Mouse (Mus musculus) limb, embryonic 12.5 days (tissue): ENCODE results near the gene Itgb1. TPM values are rescaled to one million over a fixed set of nuclear protein-coding genes. Genes with fewer than 3 reads are reported as not detected.
A peak's percentile ranks its signal among the peaks of the same experiment; 100 is the strongest.

Experiments used
- ATAC-seq: fragments of 200-750 bp; cut with Nextera tagmentation; 2 replicates; pipeline ENCODE4 v1.8.0; 2017; ENCODE audit warnings: low read depth, moderate TSS enrichment; ENCODE audit not compliant: insufficient number of reproducible peaks, insufficient read depth, low FRiP score, low TSS enrichment
- H3K27ac ChIP-seq: fragments of 300-500 bp; sonication (generic); 2 replicates; pipeline ENCODE4 v1.5.1; 2016; ENCODE audit warnings: mild to moderate bottlenecking, moderate library complexity
- H3K27me3 ChIP-seq: fragments of 300-500 bp; sonication (generic); 2 replicates; pipeline ENCODE4 v1.6.1; 2016; ENCODE audit warnings: mild to moderate bottlenecking, moderate library complexity
- H3K36me3 ChIP-seq: fragments of 300-500 bp; sonication (generic); 2 replicates; pipeline ENCODE4 v1.6.1; 2016; ENCODE audit warnings: mild to moderate bottlenecking, moderate library complexity
- H3K4me1 ChIP-seq: fragments of 300-500 bp; sonication (generic); replicated peaks from 2 replicates; pipeline ENCODE4 v1.6.1; 2016
- H3K4me2 ChIP-seq: fragments of 300-500 bp; sonication (generic); 2 replicates; pipeline ENCODE4 v1.6.1; 2016; ENCODE audit warnings: mild to moderate bottlenecking, moderate library complexity
- H3K4me3 ChIP-seq: fragments of 300-500 bp; sonication (generic); replicated peaks from 2 replicates; pipeline ENCODE4 v1.5.1; 2016; ENCODE audit warnings: mild to moderate bottlenecking
- H3K9ac ChIP-seq: fragments of 300-500 bp; sonication (generic); replicated peaks from 2 replicates; pipeline ENCODE4 v1.6.1; 2016; ENCODE audit warnings: mild to moderate bottlenecking, moderate library complexity
- H3K9me3 ChIP-seq: fragments of 300-500 bp; sonication (generic); 2 replicates; pipeline ENCODE4 v1.6.1; 2016; ENCODE audit warnings: mild to moderate bottlenecking, moderate library complexity
- WGBS: fragments of 180-500 bp; shearing (Covaris S2); methylation state at CpG from one replicate; pipeline ENCODE4 v1.1.7; 2016; 5-methylcytosine and 5-hydroxymethylcytosine counted together
- polyA plus RNA-seq: library from polyadenylated mRNA; unstranded; fragments of >200 nt; fragmentation: Nextera tagmentation; extraction: Ambion mirVana; gene quantifications from 2 replicates; pipeline ENCODE4 v1.2.1, GENCODE M21; 2016

The Itgb1 gene
- polyA plus RNA-seq, 1 experiment from 2014 or later, result 202 TPM

DNA sequence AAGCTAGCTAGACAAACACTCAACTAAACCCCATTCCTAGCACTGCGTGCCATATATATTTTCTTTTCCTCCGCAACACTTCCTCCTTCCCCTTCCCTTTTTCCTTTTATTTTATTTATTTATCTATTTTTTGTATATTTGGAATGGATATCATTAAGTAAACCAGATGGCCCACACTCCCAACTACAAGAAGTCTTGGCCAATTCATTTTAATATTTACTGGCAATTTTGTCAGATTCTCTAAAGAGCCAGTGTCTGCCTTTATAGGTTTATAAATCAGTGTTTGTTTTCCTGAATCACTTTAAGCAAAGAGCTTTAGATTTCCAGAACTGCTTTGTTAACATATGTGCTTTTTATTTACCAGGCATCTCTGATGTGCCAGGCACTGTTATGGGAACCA lies 22.8 kb upstream of the Itgb1 start:
- Histone ChIP-seq H3K4me2 (no peak overlapping the region), H3K36me3 (no peaks in the 10 kb centered on the region), H3K27ac (no peak overlapping the region), H3K9me3 (no peaks in the 10 kb centered on the region), H3K4me1 (no peaks in the 10 kb centered on the region), H3K4me3 (no peak overlapping the region), H3K9ac (no peak overlapping the region), H3K27me3 (no peaks in the 10 kb centered on the region)
- 83% methylated on average over 2 of the region's 2 CpGs for WGBS
- ATAC-seq, result no peak

DNA sequence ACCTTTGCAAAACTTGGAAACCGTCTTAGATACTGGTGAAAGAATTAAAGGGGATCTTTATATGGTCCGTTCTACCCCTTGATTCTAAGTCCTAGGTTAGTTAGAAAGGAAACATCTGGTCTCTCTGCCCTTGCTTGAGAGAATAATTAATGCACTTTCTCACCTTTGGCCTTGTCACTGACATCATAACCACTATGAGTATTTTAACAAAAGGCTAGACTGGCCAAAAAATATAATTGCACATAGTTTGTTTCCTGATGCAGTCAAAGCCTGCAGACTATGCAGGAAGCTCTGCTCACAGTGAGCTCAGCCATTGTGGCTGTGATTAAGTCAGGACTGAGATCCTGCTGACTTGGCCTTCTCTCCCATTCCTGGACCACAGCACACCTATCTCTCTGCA lies 22.3 kb upstream of the Itgb1 start:
- Histone ChIP-seq H3K9ac (no peak overlapping the region), H3K27ac (no peak overlapping the region), H3K36me3 (no peaks in the 10 kb centered on the region), H3K9me3 (no peaks in the 10 kb centered on the region), H3K4me1 (no peaks in the 10 kb centered on the region), H3K27me3 (no peaks in the 10 kb centered on the region), H3K4me2 (no peak overlapping the region), H3K4me3 (no peak overlapping the region)
- ATAC-seq, result no peak
- WGBS, result 36% methylated on average over 2 of the region's 2 CpGs

DNA sequence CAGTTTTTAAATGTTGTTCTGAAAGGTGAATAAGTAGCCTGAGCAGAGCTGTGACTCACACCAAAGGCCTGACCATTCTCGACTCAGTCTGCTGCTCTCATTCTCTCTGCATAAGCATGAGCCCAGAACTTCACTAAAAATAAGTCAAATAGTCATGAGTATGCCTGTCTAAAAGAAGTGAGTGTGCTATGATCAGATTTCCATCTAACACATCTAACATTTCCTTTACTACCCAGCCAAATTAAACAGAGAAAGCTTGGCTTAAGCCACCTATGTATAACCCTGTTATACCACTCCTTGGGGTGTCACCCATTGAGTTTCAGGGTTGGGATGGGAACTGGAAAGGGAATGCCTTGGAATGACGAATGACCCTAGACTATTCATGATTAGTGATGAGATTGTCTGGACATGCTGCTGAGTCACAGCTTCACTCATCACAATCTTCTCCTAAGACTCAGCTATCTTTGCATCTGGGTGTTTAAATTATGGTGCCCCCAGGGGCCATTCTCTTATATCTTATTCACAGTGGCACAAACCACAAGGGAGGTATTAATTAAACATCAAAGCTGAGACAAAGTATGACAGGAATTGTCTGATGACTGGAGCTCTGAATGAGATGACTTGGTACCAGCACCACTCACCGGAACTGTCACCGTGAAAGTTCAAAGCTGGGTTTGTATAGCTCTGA lies 18.7 kb upstream of the Itgb1 start:
- 84% methylated on average over 4 of the region's 4 CpGs for WGBS
- no peaks in the 10 kb centered on the region for H3K27me3 ChIP-seq
- no peak for ATAC-seq
- H3K4me2 ChIP-seq, result no peak overlapping the region
- no peaks in the 10 kb centered on the region for H3K9me3 ChIP-seq
- no peak overlapping the region for H3K9ac ChIP-seq
- no peak overlapping the region for H3K27ac ChIP-seq
- H3K36me3 ChIP-seq, result no peaks in the 10 kb centered on the region
- H3K4me1 ChIP-seq, result no peaks in the 10 kb centered on the region
- H3K4me3 ChIP-seq, result no peak overlapping the region

DNA sequence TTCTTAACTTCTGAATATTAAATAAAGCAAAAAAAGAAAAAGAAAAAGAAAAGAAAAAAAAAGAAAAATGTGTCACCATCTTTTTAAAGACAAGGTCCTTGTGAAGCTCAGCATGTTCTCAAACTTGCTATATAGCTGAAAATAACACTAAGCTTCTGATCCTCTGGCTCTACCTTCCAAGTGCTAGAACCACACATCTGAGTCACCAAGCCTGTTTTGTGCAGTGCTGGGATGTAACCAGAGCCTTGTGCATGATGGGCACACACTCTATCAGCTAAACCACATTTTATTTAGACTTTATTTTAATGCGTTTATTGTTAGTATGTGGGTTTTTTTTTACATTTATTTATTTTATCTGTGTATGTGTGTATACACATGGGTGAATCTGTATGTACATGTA lies 13.6 kb upstream of the Itgb1 start:
- H3K36me3 ChIP-seq, result no peaks in the 10 kb centered on the region
- ATAC-seq, result no peak
- H3K4me3 ChIP-seq, result no peak overlapping the region
- H3K4me1 ChIP-seq, result no peaks in the 10 kb centered on the region
- H3K27ac ChIP-seq, result no peak overlapping the region
- H3K9me3 ChIP-seq, result peaks cover 5% of the 10 kb centered on the region; the same call in 1 of the 2 replicates
- H3K9ac ChIP-seq, result no peak overlapping the region
- WGBS, result 94% methylated on average over 1 of the region's 1 CpGs
- H3K27me3 ChIP-seq, result no peaks in the 10 kb centered on the region
- no peak overlapping the region for H3K4me2 ChIP-seq

DNA sequence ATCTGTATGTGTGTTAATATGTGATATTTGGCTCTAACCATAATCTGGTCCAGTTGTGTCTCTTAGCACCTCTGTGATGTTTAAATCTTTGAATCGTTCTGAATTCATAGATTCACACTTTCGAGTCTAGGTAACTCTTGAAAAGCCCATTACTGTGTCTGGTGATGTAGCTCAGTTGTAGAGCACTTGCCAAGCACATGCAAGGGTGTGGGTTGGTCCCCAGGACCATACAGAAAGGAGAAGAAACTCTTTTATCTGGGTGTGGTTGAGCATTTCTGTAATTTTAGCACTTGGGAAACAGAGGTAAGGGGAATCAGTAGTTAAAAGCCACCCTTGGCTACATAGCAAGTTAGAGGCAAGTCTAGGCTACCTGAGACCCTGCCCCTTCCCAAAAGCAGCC lies 13.0 kb upstream of the Itgb1 start:
- Histone ChIP-seq H3K27ac (no peak overlapping the region), H3K9me3 (peaks cover 5% of the 10 kb centered on the region; the same call in 1 of the 2 replicates), H3K4me2 (no peak overlapping the region), H3K4me3 (no peak overlapping the region), H3K27me3 (no peaks in the 10 kb centered on the region), H3K4me1 (no peaks in the 10 kb centered on the region), H3K36me3 (no peaks in the 10 kb centered on the region), H3K9ac (no peak overlapping the region)
- no peak for ATAC-seq
- 81% methylated on average over 2 of the region's 2 CpGs for WGBS

DNA sequence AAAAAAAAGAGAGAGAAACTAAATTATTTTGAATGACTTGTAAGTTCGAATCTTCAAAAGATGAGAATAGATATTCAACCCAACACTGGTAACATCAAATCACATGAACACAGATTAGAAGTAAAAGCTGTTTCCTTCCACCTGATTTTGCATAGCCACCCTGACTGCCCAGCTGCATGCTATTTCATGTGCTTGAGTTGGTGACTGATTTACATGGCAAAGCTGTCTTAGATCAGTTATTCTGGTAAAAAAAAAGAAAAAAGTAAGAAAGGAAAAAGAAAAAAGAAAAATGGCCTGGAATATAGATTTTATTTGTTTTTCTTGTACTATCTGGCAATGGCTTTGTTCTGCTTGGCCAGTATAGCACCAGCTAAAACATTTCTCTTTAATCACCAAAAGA lies 12.5 kb upstream of the Itgb1 start:
- Histone ChIP-seq H3K4me1 (no peaks in the 10 kb centered on the region), H3K27ac (no peak overlapping the region), H3K9ac (no peak overlapping the region), H3K36me3 (no peaks in the 10 kb centered on the region), H3K9me3 (peaks cover 5% of the 10 kb centered on the region; the same call in 1 of the 2 replicates), H3K27me3 (no peaks in the 10 kb centered on the region), H3K4me2 (no peak overlapping the region), H3K4me3 (no peak overlapping the region)
- ATAC-seq, result no peak
- 85% methylated on average over 1 of the region's 1 CpGs for WGBS

DNA sequence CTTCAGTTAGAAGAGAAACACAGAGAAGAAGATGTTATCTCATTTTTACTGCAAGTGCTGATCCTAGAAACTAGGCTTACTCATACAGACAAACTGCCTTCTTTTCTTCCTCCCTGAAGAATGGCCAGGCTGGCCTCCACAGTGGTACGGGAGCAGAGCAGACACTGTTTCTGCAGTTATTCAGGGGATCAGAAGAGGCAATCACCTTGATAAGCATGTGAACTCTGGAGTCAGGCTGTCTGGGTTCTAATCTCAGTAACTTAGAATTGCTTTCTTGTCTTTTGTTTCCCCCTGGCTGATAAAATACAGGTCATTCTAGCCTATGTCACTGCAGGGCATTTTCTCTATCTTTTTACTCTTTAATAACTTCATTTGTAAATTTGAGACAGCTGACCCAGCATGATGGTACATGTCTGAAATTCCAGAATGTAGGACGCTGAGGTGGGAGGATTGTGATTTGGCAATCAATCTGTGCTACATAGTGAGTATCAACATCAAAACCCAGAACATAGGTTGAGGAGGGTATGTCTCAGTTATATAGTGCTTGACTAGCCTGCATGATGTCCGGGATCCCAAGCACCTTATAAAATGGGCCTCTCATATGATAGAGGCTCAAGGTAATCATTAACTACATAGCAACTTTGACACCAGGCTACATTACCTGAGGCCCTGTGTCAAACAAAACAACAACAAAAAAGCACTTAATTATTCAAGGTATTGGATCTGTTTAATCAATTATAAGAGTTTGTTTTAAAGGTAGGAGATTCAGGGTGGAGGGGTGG lies 9.4 kb upstream of the Itgb1 start:
- Histone ChIP-seq H3K4me2 (no peak overlapping the region), H3K27ac (no peak overlapping the region), H3K4me3 (no peak overlapping the region), H3K27me3 (no peaks in the 10 kb centered on the region), H3K4me1 (no peaks in the 10 kb centered on the region), H3K9me3 (peaks cover 5% of the 10 kb centered on the region; the same call in 1 of the 2 replicates), H3K9ac (no peak overlapping the region), H3K36me3 (no peaks in the 10 kb centered on the region)
- WGBS, result 78% methylated on average over 3 of the region's 3 CpGs
- ATAC-seq, result no peak

DNA sequence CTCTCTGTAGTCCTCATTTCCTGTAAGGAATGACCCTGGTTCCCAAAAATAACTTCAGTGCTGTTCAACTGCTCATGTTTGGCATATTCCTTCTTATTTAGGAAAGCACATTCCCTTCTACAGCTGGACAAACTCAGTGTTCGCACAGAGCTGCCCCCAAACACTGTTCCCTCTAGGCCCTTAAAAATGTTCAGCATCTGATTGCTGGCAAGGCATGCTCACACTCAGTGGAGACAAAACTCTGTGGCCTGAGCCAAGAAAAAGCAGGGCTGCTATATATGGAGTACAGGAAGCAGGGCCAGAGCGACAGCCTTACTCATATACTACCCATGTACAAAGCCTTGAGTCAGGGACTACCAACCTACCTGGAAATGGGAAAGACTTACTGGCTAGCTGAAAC lies 5.5 kb upstream of the Itgb1 start:
- no peak for ATAC-seq
- 66% methylated on average over 2 of the region's 2 CpGs for WGBS
- no peak overlapping the region for H3K4me2 ChIP-seq
- H3K4me3 ChIP-seq, result no peak overlapping the region
- no peaks in the 10 kb centered on the region; the same call in 1 of the 2 replicates for H3K4me1 ChIP-seq
- peak overlapping the region; percentile 37 for H3K27ac ChIP-seq
- no peaks in the 10 kb centered on the region for H3K36me3 ChIP-seq
- H3K9ac ChIP-seq, result no peak overlapping the region
- H3K9me3 ChIP-seq, result peaks cover 5% of the 10 kb centered on the region; the same call in 1 of the 2 replicates
- no peaks in the 10 kb centered on the region for H3K27me3 ChIP-seq

DNA sequence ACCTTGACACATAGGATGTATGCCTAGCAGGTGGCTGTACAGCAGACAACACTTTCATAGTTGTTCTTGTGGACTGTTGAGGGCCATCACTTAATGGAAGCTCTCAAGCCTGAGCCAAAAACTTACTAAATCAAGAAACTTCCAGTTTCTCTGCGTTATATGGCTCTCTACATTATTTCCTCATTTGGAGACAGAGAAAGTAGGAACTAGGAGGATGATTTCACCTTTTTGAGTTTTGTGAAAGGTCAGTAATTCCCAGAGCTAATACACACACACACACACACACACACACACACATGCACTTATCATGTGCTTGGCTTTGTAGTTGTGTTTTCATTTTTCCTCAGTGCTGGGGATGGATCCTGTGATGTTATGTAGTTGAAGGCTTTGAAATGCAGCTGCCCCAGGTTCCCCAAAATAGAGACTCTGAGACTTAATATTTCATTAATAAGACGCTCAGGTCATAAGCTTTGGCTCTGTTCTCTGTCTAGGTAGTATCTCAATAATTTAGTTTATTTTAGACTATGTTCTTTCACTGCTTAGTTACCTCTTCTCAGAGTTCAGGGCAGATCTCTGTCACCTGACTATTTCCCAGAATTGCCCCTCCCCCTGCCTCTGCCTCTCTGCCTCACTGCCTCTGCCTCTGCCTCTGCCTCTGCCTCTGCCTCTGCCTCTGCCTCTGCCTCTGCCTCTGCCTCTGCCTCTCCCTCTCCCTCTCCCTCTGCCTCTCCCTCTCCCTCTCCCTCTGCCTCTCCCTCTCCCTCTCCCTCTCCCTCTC lies 4.7 kb upstream of the Itgb1 start:
- no peaks in the 10 kb centered on the region; the same call in 1 of the 2 replicates for H3K4me1 ChIP-seq
- H3K36me3 ChIP-seq, result no peaks in the 10 kb centered on the region
- H3K4me2 ChIP-seq, result no peak overlapping the region
- no peak overlapping the region for H3K4me3 ChIP-seq
- no peak overlapping the region for H3K9ac ChIP-seq
- no peaks in the 10 kb centered on the region for H3K27me3 ChIP-seq
- H3K9me3 ChIP-seq, result peaks cover 5% of the 10 kb centered on the region; the same call in 1 of the 2 replicates
- H3K27ac ChIP-seq, result no peak overlapping the region
- WGBS, result 89% methylated on average over 2 of the region's 2 CpGs
- no peak for ATAC-seq

DNA sequence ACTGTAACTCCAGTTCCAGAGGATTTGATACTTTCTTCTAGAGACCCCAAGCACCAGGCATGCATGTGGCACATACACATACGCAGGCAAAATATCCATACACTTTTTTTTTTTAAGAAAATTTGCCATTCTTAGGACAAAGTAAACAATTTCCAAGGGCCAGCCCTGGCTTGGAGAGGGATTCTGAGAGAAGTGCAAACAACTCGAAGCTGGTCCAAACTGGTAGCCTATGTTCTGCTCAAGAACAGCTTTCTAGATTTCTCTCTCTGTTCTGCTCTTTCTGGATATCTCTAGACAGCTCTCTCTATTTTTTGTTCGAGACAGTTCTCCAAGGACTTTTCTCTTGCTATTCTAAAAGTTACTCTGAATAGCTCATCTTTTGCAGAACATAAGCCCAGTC lies 3.5 kb upstream of the Itgb1 start:
- ATAC-seq, result no peak
- Histone ChIP-seq H3K9ac (no peak overlapping the region), H3K27me3 (no peaks in the 10 kb centered on the region), H3K36me3 (no peaks in the 10 kb centered on the region), H3K4me2 (no peak overlapping the region), H3K4me1 (peaks cover under 1% of the 10 kb centered on the region), H3K9me3 (no peaks in the 10 kb centered on the region), H3K4me3 (no peak overlapping the region), H3K27ac (no peak overlapping the region)
- WGBS, result 88% methylated on average over 3 of the region's 3 CpGs
